Mouse (Mus musculus) bone marrow macrophage, adult 2 months (primary cell): ENCODE measurements around the gene Cldn14.

Experiments used
- CTCF ChIP-seq: IDR thresholded peaks from 2 replicates; pipeline ENCODE4 v1.5.1; 2012; ENCODE audit warnings: low read depth, mild to moderate bottlenecking, low read length, moderate library complexity
- POLR2A ChIP-seq: IDR thresholded peaks from 2 replicates; pipeline ENCODE4 v1.6.1; 2012; ENCODE audit warnings: mild to moderate bottlenecking, low read depth, low read length, borderline replicate concordance

DNA sequence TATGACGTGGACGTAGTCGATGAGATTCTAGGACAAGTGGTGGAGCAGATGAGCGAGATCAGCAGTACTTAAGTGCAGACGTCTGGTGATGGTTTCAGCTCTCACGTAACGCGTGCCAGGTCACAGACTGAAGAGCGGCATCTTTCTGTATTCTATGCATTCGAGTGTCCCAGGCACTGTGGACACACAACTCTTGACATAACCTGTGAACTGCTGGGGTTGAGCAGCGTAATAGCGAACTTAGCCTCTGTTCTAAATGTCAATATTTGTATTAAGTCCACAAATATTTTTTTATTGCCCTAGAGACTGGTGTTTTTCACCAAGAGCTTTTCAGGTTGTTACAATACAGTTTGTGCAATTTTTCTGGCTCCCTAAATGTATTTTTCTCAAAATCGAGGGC lies 133.8 kb downstream of the Cldn14 start:
- TF ChIP-seq POLR2A (no peak), CTCF (no peak)
